Mouse (Mus musculus): ENCODE results near the gene Eef1g.
"Not testable (repeated sequence)": the region's sequence is repeated elsewhere in the genome, so short reads cannot be mapped to it uniquely, and the experiment has no call there.

Gene Eef1g

GRCm38 (mm10) chr19:8944750-8945149 is 22.1 kb upstream of the Eef1g start:
- DNase-seq (ENCODE audit: low read depth, low spot score), result no peak

DNA sequence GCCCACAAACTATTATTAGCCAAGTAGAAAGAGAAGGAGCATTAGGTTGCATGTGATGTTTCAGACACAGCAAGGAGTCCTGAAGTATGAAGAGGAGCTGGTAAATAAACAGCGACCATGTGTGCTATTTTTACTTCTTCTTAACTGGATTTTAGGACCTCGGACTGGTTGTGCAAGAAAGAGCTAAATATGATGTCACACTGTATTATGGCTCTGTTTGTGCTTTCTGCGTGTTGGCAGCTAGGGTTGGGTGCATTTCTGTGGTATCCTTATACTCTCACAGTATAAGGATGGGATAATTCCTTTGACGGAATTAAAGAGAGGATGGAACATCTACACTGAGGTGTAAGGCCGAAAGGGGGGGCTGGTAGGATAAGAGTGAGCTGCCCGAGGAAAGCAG is 21.6 kb upstream of the Eef1g start:
- DNase-seq (ENCODE audit: low read depth, low spot score), result no peak

DNA sequence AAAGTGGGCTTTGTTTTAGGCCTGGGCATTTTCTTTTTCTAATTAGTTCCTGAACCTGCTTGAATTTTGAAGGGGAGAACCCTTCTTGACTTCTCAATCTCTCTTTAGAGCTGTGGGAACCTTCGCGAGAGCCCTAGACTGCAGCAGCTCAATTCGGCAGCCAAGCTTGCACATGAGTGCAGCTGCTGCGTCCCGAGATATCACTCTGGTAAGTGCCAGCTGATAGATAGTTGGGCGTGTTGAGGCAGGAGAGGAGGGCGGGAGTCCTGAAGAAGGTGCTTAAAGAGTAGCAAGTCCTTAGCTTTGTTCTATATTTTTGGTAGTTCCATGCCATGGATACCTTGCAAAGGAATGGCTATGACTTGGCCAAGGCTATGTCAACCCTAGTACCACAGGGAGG is 19.9 kb upstream of the Eef1g start:
- no peak for DNase-seq (ENCODE audit: low read depth, low spot score)

- DNase-seq (ENCODE audit: low read depth, low spot score), result no peak
Observed at GRCm38 (mm10) chr19:8950190-8950589, 16.7 kb upstream of the Eef1g start.

- DNase-seq (ENCODE audit: low read depth, low spot score), result no peak
Observed at GRCm38 (mm10) chr19:8952241-8952640, 14.6 kb upstream of the Eef1g start.

GRCm38 (mm10) chr19:8953135-8954039 is 13.5 kb upstream of the Eef1g start, which contains the start of gene Tut1:
TSS of gene Tut1 (plus strand) at chr19:8953847.
- peak; percentile 97 for DNase-seq (ENCODE audit: low read depth, low spot score)

GRCm38 (mm10) chr19:8954171-8954570 is 12.7 kb upstream of the Eef1g start:
- no peak for DNase-seq (ENCODE audit: low read depth, low spot score)

DNA sequence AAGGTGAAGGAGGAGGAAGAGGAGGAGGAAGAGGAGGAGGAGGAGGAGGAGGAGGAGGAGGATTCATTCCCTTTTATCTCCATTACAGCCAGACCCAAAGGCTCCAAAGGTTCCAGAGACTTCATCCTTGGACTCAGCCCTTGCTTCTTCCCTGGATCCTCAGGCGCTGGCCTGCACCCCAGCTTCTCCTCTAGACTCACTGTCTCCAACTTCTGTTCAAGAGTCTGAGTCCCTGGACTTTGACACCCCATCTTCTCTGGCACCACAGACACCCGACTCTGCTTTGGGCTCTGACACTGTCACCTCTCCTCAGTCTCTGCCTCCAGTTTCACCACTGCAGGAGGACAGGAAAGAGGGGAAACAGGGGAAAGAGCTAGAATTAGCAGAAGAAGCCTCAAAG is 4.6 kb upstream of the Eef1g start:
- DNase-seq (ENCODE audit: low read depth, low spot score), result no peak

DNA sequence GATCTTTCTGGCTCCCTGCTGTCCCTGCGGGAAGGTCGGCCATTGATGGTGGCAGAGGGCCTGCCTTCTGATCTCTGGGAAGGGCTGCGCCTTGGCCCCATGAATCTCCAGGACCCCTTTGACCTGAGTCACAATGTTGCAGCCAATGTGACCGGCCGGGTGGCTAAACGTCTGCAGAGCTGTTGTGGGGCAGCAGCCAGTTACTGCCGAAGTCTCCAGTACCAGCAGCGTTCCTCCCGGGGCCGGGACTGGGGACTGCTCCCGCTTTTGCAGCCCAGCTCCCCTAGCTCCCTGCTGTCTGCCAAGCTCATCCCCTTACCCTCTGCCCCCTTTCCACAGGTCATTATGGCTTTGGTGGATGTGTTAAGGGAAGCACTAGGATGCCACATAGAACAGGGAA is 1.8 kb upstream of the Eef1g start:
- DNase-seq (ENCODE audit: low read depth, low spot score), result no peak

DNA sequence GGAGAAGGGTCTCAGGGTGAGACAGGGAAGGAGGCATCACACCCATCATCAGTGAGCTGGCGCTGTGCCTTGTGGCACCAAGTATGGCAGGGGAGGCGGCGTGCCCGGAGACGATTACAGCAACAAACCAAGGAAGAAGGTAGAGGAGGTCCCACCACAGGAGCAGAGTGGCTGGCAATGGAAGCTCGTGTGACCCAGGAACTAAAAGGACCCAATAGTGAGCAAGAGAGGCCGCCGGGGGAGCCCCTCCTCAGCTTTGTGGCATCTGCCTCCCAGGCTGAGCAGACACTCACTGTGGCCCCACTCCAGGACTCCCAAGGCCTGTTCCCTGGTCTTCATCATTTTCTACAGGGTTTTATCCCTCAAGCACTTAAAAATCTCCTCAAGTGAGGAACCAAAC is 1.1 kb upstream of the Eef1g start:
- DNase-seq (ENCODE audit: low read depth, low spot score), result no peak

DNA sequence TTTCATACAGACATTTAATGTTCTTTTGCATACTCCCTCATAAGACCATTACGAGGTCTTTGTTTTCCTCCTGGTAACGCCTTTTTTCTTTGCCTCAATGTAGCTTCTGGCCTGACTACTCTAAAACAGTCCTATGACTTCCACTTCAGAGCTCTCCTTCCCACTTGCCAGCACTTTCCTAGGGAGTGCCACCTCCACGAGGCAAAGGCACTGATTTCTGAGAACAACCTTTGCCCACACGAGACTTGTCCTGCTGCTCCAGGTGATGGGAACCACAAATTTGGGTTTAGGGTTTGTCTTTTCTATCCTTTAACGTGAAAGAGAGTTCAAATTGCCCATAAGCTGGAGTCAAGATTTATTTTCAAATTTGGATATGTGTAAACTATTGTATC is 647 bp upstream of the Eef1g start:
- DNase-seq (ENCODE audit: low read depth, low spot score), result no peak

- DNase-seq (ENCODE audit: low read depth, low spot score), result no peak
Observed at GRCm38 (mm10) chr19:8967373-8967743, 517 bp downstream of the Eef1g start.

- no peak for DNase-seq (ENCODE audit: low read depth, low spot score)
Observed at GRCm38 (mm10) chr19:8967893-8968292, 1.1 kb downstream of the Eef1g start.

GRCm38 (mm10) chr19:8972491-8972890 is 5.7 kb downstream of the Eef1g start:
- not testable (repeated sequence) for DNase-seq (ENCODE audit: low read depth, low spot score)

- DNase-seq (ENCODE audit: low read depth, low spot score), result no peak
Observed at GRCm38 (mm10) chr19:8974638-8975037, 7.8 kb downstream of the Eef1g start.

GRCm38 (mm10) chr19:8975491-8975890 is 8.7 kb downstream of the Eef1g start:
- no peak for DNase-seq (ENCODE audit: low read depth, low spot score)

DNA sequence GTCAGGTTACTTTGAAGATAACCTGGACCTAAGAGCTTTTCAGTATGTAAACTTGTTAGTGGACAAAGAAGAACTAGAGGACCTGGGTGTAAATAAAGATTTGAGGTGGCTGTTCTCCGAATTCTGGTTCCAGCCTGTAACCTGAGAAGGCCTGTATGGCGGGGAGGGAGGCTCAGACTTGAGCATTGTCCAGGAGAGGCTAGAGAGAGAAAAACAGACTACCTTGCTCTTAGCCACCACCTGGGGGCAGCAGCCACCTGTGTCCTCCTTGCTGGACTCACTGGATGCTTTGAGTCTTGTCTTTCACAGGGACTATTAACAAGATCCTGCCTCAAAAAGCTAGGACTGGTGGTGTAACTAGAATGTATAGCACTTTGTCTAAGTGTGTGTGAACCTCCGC is 9.7 kb downstream of the Eef1g start:
- no peak for DNase-seq (ENCODE audit: low read depth, low spot score)

- DNase-seq (ENCODE audit: low read depth, low spot score), result no peak
Observed at GRCm38 (mm10) chr19:8980771-8981170, 13.9 kb downstream of the Eef1g start.

GRCm38 (mm10) chr19:8981450-8982168 is 14.8 kb downstream of the Eef1g start:
- DNase-seq (ENCODE audit: low read depth, low spot score), result no peak

- no peak for DNase-seq (ENCODE audit: low read depth, low spot score)
Observed at GRCm38 (mm10) chr19:8982303-8983149, 15.7 kb downstream of the Eef1g start.

DNA sequence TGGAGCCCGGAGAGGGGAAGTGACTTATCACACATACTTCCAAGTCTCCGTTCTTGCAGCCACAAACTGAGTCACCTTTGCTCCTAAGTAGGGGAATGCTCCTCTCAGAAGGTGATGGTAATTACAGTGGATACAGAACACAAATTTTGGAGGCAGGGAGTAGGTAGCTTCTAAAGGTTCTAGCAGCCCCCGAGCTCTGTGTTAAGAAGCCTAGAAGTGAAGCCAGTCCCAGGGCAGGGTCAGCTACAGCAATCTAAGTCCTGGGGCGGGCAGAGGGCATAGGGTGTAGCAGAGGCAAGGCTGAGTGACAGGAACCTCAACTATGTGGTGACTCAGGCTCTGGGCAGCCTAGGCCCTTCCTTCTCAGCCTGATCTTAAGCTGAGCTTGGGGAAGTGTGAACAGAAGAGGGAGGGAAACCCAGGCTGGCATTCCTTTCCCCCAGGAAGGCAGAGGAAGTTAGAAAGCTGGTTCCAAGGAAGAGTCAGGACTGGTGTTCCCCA is 16.4 kb downstream of the Eef1g start:
- DNase-seq (ENCODE audit: low read depth, low spot score), result no peak
